Mouse (Mus musculus): ENCODE data around the gene 2610001J05Rik.
A peak's percentile ranks its signal among the peaks of the same experiment; 100 is the strongest.
"Not testable (repeated sequence)": the region's sequence is repeated elsewhere in the genome, so short reads cannot be mapped to it uniquely, and the experiment has no call there.

2610001J05Rik gene

DNA sequence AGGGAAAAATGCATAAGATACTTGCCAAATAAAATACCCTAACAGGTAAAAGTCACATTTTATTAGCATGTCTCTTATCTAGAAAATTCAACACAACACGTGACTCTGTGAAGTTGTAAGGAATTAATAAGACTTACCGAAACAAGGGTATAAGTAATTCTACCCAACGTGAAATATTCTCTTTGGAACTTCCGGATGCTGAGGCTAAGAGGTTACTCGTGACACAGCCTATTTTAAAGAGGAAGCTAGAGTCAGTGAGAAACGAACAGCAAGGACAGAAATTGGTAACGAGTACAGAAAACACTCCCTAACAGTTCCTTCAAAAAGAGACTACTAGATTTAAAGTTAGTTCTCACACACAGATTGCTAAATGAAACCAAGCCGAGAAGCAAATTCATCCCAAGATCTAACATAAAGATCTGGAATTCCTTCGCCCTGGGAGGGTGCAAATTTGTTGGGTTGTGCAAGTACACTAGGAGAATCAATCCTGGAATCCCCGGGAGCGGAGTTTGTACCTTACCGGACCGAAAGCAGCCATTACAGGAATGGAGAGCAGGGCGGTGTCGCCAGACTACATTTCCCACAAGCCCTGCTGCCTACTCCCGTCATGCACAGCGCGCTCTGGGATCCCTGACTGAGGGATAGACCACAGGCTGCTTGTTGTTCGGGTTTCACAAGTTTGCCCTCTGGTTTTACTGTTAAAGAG is at the start of gene 2610001J05Rik:
Gene 2610001J05Rik (minus strand): TSS at position 600 of the 706 bp plus-strand sequence.
- DNase-seq (ENCODE audit: low spot score): peak; percentile 68

DNA sequence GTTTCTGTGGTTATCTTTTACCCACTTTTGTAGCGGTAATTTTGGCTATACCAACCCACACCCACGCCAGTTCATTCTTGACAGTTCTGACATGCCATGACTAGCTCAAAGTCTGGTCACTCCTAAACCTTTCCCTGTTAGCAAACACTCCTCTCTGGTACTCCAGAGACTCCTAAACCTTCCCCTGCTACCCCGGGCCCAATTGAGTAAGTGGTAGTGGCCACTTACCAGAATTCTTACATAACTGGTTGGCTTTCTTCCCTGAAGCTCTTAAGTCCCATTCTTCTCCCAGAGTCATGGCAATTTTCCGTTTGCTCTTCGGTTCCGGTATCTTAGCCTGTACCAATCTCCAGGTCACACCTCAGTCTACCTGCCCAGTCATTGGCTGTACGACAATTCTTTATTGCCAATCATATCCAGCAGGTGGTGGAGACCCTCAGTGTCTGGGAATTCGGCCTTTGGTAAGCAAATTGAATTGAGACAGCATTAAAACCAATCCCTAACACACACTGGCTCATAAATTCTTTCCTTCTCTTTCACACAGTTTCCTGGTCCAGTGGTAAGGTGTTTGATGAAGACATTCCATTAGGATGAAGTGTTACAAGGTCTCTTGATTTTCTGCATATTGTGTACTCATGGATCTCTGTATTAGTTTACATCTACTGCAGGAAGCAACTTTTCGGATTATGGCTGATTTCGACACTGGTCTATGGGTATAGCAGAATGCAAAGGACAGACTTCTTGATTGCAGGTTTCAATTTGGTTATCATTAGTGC is 38.6 kb upstream of the 2610001J05Rik start:
- DNase-seq (ENCODE audit: low spot score): no peak

DNA sequence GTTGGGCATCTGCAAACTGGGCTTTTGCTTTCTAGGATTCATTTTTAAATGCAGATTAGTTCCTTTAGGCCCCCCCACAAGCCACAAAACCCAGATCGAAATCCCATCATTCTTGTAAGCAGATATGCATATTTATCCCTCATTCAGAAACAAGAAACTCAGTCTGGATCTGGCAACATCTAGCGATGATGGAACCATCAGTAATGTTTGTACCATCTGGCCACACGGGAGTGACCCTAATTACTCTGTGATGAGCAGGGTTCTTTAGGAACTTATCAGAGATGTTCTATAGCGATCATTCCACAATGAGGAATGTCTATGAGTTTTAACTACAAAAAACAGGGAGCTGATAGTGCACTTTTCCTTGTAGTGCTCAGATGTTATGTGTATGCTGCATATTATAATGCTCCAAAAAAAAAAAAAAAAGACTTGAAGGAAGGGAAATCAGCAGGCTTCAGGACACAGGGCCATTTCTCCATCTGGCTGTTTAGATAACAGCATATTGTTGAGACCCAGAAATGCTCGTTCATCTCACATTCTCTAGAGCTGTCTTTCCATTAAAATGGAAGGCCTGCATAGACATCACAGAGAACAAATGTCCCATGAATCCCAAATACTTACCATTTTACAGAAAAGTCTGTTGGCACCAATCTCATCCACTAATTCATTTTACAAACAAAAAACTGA is 31.8 kb upstream of the 2610001J05Rik start:
- no peak for DNase-seq (ENCODE audit: low spot score)

DNA sequence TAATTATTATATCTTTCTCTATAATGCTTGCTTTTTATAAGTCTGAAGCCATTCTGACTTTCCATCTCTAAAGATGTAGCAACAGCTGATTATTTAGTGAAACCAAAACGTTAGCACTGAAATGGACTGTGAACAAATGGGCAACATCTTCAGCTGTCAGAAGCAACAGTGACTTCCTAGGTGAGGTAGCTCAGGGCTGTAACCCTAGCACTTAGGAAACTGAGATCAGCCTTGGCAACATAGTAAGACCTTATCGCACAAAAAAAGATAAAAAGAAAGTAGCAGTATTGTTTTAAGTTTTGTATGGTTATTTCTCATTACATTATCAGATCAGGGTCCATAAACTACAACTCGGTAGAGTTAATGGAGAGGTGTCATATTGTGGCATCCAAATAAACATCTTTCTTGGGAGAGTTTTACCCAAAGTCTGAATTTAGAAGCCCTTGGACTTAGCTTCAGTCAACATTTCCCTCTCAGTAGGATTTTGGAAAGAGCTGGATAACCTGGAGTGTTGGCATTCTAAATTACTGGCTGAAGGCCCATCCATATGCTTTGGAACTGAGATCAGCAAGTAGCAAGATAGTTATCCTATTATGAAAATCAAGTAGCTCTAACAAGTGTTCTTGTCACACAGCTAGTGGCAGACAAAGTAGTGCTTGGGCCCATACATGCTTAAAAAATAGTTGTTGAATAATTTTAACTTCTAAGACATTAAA is 13.7 kb upstream of the 2610001J05Rik start:
- no peak for DNase-seq (ENCODE audit: low spot score)

DNA sequence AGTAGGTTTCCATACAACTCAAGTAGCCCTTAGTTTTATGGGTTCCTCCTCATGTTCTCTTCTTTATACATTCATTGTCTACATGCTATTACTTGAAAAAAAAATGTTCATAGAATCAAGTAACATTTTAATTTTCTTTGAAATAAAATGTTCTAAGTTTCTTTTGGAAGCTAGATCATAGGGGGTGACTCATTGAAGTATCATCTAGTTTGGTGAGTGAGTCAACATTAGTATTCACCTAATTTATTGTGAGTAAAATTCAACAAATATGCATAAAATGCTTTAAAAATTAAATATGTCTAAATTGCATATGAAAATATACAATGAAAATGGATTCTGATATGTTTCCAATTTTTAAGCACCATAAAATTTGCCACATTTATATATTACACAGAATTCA is 11.6 kb upstream of the 2610001J05Rik start:
- DNase-seq (ENCODE audit: low spot score): no peak

DNA sequence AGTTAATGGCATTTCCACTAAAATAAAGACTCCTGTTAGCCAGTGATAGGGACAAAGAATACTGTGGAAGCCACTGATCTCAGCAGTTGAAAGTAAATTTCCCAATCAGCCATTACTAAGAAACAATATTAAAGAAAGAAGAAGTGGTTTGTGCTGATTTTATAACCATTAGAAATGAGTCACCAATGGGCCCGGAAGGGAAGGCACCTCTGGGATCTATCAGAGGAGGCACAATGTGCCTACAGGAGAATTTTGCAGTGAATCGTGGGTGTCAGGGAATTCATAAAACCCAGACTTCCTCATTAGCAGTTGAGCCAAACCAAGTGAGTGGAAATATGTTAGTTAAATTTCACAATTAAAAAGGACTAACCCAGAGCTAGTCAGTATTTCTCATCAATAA is 2.6 kb upstream of the 2610001J05Rik start:
- DNase-seq (ENCODE audit: low spot score): no peak

DNA sequence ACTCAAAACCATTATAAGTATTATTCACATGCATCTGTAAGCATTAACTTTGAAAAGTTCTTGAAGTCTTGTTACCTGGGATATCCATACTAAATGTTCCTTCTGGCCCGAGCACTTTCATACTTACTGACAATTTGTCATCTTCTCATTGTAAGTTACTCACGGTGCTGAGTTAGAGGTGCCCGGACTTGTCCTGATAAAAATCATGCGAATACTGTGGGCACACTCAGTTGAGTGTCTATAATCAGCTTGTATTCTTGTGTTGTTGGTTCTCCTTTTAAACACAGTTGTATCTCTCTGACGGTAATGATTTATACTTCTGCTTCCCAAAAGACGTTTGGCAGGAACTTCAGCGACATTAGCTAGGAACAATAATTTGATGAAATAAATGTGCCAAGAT is 758 bp upstream of the 2610001J05Rik start:
- DNase-seq (ENCODE audit: low spot score): no peak

DNA sequence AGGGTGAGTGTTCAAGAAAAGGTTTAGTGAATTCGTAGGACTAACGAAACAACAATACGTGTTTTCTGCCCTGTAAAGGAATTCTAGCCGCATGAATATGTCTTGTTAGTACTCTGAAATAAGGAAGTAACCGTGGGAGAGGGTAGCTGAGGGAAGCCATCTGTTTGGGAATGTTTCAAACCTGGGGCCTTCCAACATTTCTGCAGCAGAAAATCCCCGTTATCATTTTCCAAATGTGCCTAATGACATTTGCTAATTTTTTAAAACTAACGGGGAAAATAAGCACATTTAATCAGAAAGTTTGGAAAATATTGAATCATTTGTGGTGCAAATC is 274 bp upstream of the 2610001J05Rik start:
- DNase-seq (ENCODE audit: low spot score): no peak

DNA sequence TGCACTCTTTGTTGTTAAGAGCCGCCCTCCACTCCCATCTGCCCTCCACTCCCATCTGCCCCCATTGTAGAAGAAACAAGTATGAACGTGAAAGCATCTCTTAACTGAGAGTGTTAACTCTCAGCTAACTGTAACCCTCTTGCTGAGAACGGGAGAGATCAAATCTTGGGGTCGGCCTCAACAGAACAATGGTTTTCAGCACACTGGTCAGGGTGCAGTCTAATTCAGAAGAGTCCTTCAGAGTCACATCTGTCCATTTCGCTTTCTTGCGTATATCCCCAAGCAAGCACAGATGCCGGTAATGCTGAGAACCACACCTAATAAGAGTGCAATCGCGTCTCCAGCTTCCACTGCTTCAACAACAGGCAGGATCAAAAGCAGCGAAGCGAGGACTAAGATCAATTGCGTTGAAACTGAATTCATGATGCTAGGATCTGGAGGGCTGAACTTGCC is 1.0 kb downstream of the 2610001J05Rik start:
- DNase-seq (ENCODE audit: low spot score): peak; percentile 3

DNA sequence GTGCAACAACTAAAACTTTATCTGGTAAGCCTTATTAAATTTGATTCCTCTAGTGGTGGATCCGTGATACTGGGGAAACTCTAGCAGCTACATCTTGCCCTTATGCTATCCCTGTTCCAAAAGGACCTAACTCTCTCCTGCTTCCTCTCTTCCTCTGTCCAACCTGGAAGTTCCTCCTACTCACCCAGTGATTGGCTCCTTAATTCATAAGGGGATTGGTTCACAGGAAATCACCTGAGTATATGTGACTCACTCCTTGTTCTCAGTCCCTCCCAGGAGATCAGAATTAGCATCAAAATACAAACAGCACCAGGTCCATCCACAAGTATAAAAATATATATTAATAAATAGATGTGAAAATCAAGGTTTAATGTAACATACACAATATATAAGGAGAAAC is 10.7 kb downstream of the 2610001J05Rik start:
- DNase-seq (ENCODE audit: low spot score): no peak

DNA sequence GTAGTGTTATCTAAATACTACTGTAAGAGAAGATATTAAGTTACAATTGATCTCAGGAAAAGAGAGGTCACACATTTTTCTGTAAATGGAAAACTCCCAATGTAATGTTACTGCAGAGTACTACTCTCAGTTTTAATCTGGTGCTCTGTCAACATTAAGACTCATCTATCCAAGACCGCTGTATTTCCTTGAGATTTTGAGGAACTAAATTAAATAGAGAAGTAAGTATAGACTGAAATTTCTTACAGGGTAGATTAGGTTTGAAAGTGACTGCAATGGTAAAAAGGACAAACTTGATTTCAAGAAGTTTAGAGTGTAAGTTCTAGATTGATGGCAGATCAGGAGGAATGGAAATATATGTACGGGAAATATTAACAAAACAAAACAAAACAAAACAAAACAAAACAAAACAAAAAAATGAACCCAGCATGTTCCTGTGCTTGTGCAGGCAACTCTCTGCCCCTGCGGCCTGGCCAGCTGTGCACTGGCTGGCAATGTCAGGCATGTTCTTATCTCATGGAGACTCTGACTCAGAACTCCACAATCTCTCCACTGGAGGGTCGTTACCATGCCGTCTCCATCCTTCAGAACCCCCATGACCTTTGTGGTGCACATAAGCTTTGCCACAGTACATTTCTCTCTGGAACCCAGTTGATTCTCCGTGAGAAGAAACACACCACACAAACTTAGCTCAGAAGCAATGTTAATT is 11.3 kb downstream of the 2610001J05Rik start:
- DNase-seq (ENCODE audit: low spot score): no peak

DNA sequence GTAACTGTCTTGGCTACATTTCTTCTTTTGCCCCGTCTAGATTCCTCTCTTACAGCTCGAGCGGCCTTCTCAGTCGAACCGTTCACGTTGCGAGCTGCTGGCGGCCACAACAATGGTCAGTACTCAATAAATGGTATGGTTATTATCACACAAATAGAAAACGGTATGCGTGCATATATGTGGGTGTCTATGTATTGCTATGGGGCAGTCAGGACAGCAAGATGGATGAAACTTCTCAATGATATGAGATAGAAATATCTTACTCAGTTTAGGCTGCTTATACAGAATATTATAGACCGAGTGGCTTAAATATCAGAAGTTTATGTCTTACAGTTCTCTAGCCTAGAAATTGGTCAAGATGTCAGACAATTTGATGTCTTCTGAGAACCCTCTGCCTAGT is 17.1 kb downstream of the 2610001J05Rik start:
- no peak for DNase-seq (ENCODE audit: low spot score)

DNA sequence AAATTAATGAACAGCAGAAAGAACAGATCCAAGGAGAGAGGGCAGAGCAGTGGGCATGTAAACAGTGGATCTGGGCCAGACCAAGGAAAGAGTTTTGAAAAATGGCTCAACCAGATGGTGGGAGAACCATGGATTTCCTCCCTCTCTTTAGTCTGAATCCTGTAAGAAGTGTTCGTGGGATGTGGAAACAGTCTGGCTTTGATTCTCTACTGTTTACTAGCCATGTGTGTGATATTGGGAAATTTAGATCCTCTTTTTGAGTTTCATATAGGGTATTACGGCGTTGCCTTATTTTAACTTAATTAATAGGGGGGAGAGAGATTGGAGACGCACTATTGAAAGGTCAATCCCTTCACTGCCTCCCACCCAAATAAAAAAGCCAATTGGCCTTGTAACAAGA is 18.1 kb downstream of the 2610001J05Rik start:
- DNase-seq (ENCODE audit: low spot score): no peak

DNA sequence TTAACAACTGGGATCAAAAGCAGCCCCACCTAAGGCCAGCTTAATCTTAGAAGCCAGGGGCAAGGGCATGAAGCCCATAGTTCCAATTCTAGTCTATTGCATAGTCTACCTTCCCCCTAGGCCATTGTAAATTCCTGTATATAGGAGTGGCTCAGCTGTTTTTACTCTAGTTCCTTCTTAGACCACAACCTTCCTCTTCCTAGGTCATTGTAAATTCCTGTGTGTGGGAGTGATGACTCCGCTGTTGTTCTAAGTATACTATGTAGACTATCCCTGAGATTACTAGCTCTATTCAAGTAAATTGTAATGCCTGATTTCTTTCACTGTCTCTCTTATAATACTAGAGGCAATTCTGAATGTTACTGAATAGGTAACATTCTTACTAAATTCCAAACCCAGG is 25.3 kb downstream of the 2610001J05Rik start:
- not testable (repeated sequence) for DNase-seq (ENCODE audit: low spot score)

DNA sequence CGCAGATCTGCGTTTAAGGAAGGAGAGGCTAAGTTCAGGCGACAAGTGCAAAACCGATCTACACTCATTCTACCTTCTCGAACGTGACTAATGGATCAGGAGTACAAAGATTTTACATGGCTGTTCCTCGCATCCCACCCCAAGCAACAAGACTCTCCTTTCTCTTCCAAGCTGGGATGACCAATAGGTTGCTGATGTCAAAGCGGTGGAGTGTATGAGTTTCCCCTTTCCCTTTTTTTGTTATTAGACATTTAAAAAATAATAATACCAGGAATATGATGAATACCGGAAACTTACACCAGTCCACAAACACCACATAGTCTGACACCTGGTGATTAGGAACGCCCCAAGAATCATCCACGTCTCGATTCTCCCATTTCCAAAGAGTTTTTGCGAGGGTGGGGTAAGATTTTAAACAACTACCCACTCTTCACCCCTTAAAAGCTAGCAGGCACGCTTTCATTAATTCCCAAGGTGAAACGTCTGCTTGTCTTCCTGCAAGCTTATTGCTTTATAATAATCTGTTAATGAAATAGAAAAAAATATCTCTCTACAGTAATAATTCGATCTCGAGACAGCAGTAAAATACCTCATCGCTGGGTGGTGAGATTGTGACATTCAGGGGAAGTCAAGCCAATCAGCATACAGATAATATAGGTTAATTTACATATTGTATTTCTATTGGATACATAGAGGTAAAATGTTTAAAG is 31.8 kb downstream of the 2610001J05Rik start, which contains the start of gene Gpr85:
Gene Gpr85 (minus strand): TSS at position 598 of the 710 bp plus-strand sequence.
- no peak for DNase-seq (ENCODE audit: low spot score)

DNA sequence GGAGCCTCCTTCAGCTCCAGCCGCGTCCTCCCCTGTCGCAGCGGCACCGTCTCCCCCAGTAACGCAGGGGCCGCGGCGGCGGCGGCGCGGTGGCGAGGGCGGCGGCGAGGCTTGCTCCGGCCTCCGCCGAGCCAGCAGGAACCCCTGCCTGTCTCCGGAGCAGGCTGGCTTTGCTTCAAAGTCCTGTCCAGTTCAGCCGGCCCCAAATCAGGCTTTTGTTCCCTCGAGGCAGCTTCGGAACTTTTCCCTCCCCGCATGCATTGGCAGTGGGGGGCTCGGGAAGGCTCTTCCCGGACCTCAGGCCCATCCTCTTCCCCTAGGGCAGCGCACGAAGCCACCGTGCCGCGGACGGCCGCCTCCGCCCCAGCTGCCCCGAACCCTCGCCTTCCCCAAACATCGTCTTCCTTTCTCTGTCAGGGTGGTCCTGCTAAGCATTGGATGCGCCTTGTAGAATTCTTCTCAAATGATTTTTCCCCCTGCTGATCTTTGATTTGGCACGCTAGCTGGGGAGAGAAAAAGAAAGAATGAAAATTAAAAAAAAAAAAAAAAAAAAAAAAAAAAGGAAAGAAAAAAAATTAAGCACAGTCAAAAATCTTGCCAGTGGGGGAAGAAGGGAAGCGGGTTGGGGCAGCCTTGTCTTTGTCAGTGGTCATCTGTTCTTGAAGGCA is 32.5 kb downstream of the 2610001J05Rik start:
- DNase-seq (ENCODE audit: low spot score): peak; percentile 56

DNA sequence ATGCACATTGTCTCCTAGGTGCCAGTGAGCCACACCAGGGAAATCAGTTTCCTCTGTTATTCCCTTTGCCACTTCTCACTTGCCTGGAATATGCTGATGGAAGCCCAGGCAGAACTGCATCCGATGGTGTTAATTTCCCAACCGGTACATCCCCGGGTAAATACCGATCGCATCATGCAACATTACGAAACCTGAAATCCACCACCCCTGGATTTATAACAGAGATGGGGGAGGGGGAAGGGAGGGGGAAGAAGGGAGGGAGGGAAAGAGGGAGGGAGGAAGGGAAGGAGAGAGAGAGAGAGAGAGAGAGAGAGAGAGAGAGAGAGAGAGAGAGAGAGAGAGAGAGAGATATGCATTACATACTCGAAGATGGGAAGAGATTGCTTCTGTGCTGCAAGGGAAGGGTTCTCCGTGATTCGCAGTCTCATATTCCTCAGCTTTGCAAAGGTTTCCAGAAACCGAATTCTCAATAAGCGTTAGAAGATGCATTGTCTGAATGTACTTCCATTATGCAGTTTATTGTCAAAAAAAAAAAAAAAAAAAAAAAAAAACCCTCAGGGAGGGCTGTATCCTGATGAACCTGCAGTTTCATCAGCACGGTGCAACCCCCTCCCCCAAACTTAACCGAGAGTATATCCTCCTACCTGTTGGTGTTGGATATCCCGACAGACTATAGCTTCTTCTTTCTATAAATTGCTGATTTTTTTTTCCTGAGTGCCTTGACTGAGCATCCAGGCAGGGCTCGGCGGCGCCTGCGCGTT is 33.2 kb downstream of the 2610001J05Rik start:
- DNase-seq (ENCODE audit: low spot score): no peak

DNA sequence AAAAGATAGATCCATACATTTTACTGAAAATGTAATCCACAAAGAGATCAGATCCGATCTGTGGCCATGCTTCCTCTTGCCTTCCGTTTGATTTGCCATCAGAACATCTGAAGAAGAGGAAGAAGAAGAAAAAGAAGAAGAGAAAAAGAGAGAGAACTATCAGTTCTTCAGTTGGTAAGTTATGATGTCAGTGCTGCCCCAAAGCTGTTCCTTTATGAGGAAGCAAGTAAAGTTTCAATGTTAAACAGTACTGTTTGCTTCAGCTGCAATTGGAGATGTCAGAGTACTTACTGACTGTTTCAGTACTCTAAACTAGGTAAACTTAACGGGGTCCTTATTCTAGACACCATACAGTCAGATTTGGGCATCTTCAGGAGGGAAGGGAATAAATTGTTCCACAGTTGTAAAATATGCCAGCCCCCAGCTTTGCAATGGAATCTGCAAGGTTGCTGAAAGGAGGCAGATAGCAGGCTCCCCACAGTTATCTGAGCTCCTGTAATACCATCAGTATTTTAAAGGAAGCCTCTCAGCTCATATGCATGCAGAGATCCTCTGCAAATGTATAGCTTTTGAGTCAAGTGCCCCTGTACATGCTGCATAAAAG is 34.2 kb downstream of the 2610001J05Rik start:
- DNase-seq (ENCODE audit: low spot score): no peak
